Mouse (Mus musculus): ENCODE results near the gene Npas3. TPM values are rescaled to one million over a fixed set of nuclear protein-coding genes. Genes with fewer than 3 reads are reported as not detected.

Gene Npas3
- total and polyA plus RNA-seq, 3 experiments: 0.02 to 0.64 (median 0.10) TPM

- TF ChIP-seq CTCF (IDR thresholded peaks at IDR 0.05) (no peak), EP300 (IDR thresholded peaks at IDR 0.05; ENCODE audit: insufficient read depth, low read depth, low read length) (no peak), POLR2A (IDR thresholded peaks at IDR 0.05; ENCODE audit: insufficient read depth, low read depth, low read length) (no peak)
- Histone ChIP-seq H3K79me2 (replicated peaks; ENCODE audit: control insufficient read depth, insufficient read depth, low read length) (no peaks in the 10 kb centered on the region), H3K27me3 (ENCODE audit: control insufficient read depth, insufficient read depth, low read length) (peaks cover 1% of the 10 kb centered on the region; the same call in 1 of the 2 replicates), H3K27ac (no peak overlapping the region), H3K9ac (ENCODE audit: low read depth, low read length) (no peak overlapping the region), H3K36me3 (ENCODE audit: control insufficient read depth, insufficient read depth, low read length) (no peaks in the 10 kb centered on the region), H3K4me1 (ENCODE audit: control insufficient read depth, insufficient read depth, low read length) (no peaks in the 10 kb centered on the region; the same call in 1 of the 2 replicates), H3K4me3 (no peak overlapping the region)
- WGBS: 92% methylated on average over 10 of the region's 10 CpGs
- intact Hi-C loops (cut with DNase I): no loop called here
- no peak for DNase-seq
Measured at GRCm38 (mm10) chr12:53290846-53291245, 42.4 kb downstream of the Npas3 start.

GRCm38 (mm10) chr12:53292010-53292409 is 43.5 kb downstream of the Npas3 start:
- TF ChIP-seq POLR2A (IDR thresholded peaks at IDR 0.05; ENCODE audit: insufficient read depth, low read depth, low read length): no peak
- TF ChIP-seq CTCF (IDR thresholded peaks at IDR 0.05): no peak
- TF ChIP-seq EP300 (IDR thresholded peaks at IDR 0.05; ENCODE audit: insufficient read depth, low read depth, low read length): no peak
- no peak for DNase-seq
- H3K4me1 ChIP-seq (ENCODE audit: control insufficient read depth, insufficient read depth, low read length): no peaks in the 10 kb centered on the region; the same call in 1 of the 2 replicates
- H3K79me2 ChIP-seq (replicated peaks; ENCODE audit: control insufficient read depth, insufficient read depth, low read length): no peaks in the 10 kb centered on the region
- intact Hi-C loops (cut with DNase I): no loop called here
- H3K27ac ChIP-seq: no peak overlapping the region
- no peak overlapping the region for H3K4me3 ChIP-seq
- peaks cover 1% of the 10 kb centered on the region; the same call in 1 of the 2 replicates for H3K27me3 ChIP-seq (ENCODE audit: control insufficient read depth, insufficient read depth, low read length)
- no peaks in the 10 kb centered on the region for H3K36me3 ChIP-seq (ENCODE audit: control insufficient read depth, insufficient read depth, low read length)
- no peak overlapping the region for H3K9ac ChIP-seq (ENCODE audit: low read depth, low read length)
- WGBS: 85% methylated on average over 8 of the region's 8 CpGs

- intact Hi-C loops (cut with DNase I): no loop called here
Measured at GRCm38 (mm10) chr12:53292508-53293300, 44.2 kb downstream of the Npas3 start.

GRCm38 (mm10) chr12:53294011-53294410 is 45.5 kb downstream of the Npas3 start:
- TF ChIP-seq EP300 (IDR thresholded peaks at IDR 0.05; ENCODE audit: insufficient read depth, low read depth, low read length) (no peak), POLR2A (IDR thresholded peaks at IDR 0.05; ENCODE audit: insufficient read depth, low read depth, low read length) (no peak), CTCF (IDR thresholded peaks at IDR 0.05) (no peak)
- 96% methylated on average over 7 of the region's 7 CpGs for WGBS

More at GRCm38 (mm10) chr12:53292508-53293300, 44.2 kb downstream of the Npas3 start:
- Histone ChIP-seq H3K9ac (ENCODE audit: low read depth, low read length) (no peak overlapping the region), H3K27ac (no peak overlapping the region), H3K36me3 (ENCODE audit: control insufficient read depth, insufficient read depth, low read length) (no peaks in the 10 kb centered on the region), H3K27me3 (ENCODE audit: control insufficient read depth, insufficient read depth, low read length) (peaks cover 1% of the 10 kb centered on the region; the same call in 1 of the 2 replicates), H3K4me3 (no peak overlapping the region), H3K4me1 (ENCODE audit: control insufficient read depth, insufficient read depth, low read length) (no peaks in the 10 kb centered on the region; the same call in 1 of the 2 replicates), H3K79me2 (replicated peaks; ENCODE audit: control insufficient read depth, insufficient read depth, low read length) (no peaks in the 10 kb centered on the region)
- no peak for DNase-seq
- WGBS: 58% methylated on average over 17 of the region's 17 CpGs
- TF ChIP-seq EP300 (IDR thresholded peaks at IDR 0.05; ENCODE audit: insufficient read depth, low read depth, low read length) (no peak), CTCF (IDR thresholded peaks at IDR 0.05) (no peak), POLR2A (IDR thresholded peaks at IDR 0.05; ENCODE audit: insufficient read depth, low read depth, low read length) (no peak)

GRCm38 (mm10) chr12:53295747-53296146 is 47.3 kb downstream of the Npas3 start:
- no peaks in the 10 kb centered on the region for H3K79me2 ChIP-seq (replicated peaks; ENCODE audit: control insufficient read depth, insufficient read depth, low read length)
- H3K4me3 ChIP-seq: no peak overlapping the region
- intact Hi-C loops (cut with DNase I): no loop called here
- no peak overlapping the region for H3K27ac ChIP-seq
- no peak overlapping the region for H3K9ac ChIP-seq (ENCODE audit: low read depth, low read length)
- H3K27me3 ChIP-seq (ENCODE audit: control insufficient read depth, insufficient read depth, low read length): peaks cover 1% of the 10 kb centered on the region; the same call in 1 of the 2 replicates
- 32% methylated on average over 7 of the region's 7 CpGs for WGBS
- no peaks in the 10 kb centered on the region for H3K36me3 ChIP-seq (ENCODE audit: control insufficient read depth, insufficient read depth, low read length)
- no peak for TF ChIP-seq POLR2A (IDR thresholded peaks at IDR 0.05; ENCODE audit: insufficient read depth, low read depth, low read length)
- TF ChIP-seq CTCF (IDR thresholded peaks at IDR 0.05): no peak
- TF ChIP-seq EP300 (IDR thresholded peaks at IDR 0.05; ENCODE audit: insufficient read depth, low read depth, low read length): no peak
- no peaks in the 10 kb centered on the region; the same call in 1 of the 2 replicates for H3K4me1 ChIP-seq (ENCODE audit: control insufficient read depth, insufficient read depth, low read length)
- DNase-seq: no peak

More at GRCm38 (mm10) chr12:53294011-53294410, 45.5 kb downstream of the Npas3 start:
- Histone ChIP-seq H3K4me3 (no peak overlapping the region), H3K4me1 (ENCODE audit: control insufficient read depth, insufficient read depth, low read length) (no peaks in the 10 kb centered on the region; the same call in 1 of the 2 replicates), H3K36me3 (ENCODE audit: control insufficient read depth, insufficient read depth, low read length) (no peaks in the 10 kb centered on the region), H3K9ac (ENCODE audit: low read depth, low read length) (no peak overlapping the region), H3K27ac (no peak overlapping the region), H3K79me2 (replicated peaks; ENCODE audit: control insufficient read depth, insufficient read depth, low read length) (no peaks in the 10 kb centered on the region), H3K27me3 (ENCODE audit: control insufficient read depth, insufficient read depth, low read length) (peaks cover 1% of the 10 kb centered on the region; the same call in 1 of the 2 replicates)
- no peak for DNase-seq
- intact Hi-C loops (cut with DNase I): no loop called here

All from heart, adult 2 months (tissue).